9 mouse cellular contexts compared by ENCODE assay signal in genomic region chr9:119323260-119323645, GRCm38 (mm10). TPM values are rescaled to one million over a fixed set of nuclear protein-coding genes. Genes with fewer than 3 reads are reported as not detected.
DNase-seq lines count a peak whose midpoint lies in the region; ATAC-seq and TF ChIP-seq lines count a peak whose summit lies in the region.
"Had no signal": no experiment of that assay in that cellular context is flagged by ENCODE, and none has a peak within 500 bp of the region (broad histone marks: within the 10 kb centered on the region; RNA-seq: fewer than 3 reads in every experiment).

No protein-coding gene starts in this region.

- no peak for DNase-seq in heart, postnatal 14 days
- no peak for DNase-seq in ES-E14 (ENCODE audit: low read depth, low spot score)
- DNase-seq in lung, postnatal 0 days (ENCODE audit: low spot score) = no peak
- DNase-seq in layer of hippocampus, postnatal 25 days (ENCODE audit: extremely low spot score in 1 of 2, low spot score in 1 of 2) = no peak
- no peak for DNase-seq in T-cell, adult 2 months (ENCODE audit: low spot score)

- peaks cover 10% of the 10 kb centered on the region; the same call in 1 of the 2 replicates for H3K4me1 ChIP-seq in heart, embryonic 11.5 days (ENCODE audit: control insufficient read depth, insufficient read depth, low read length)
- peaks cover 4% of the 10 kb centered on the region in 2 experiments; a peak in 2 of 4 replicates for H3K4me1 ChIP-seq in ES-E14 (ENCODE audit: control insufficient read depth in 2 of 2, insufficient read depth in 2 of 2, low read length in 2 of 2, poor library complexity in 1 of 2)
- peaks cover 19% of the 10 kb centered on the region for H3K4me1 ChIP-seq in forebrain, embryonic 16.5 days (replicated peaks; ENCODE audit: control insufficient read depth, insufficient read depth, low read length)
- peaks cover 6% of the 10 kb centered on the region; the same call in 1 of the 2 replicates for H3K4me1 ChIP-seq in lung, postnatal 0 days (ENCODE audit: insufficient read depth, low read depth, low read length)

- 6% methylated on average over 9 of the region's 9 CpGs for WGBS in heart, embryonic 11.5 days (ENCODE audit: insufficient replicate concordance)
- WGBS in forebrain, embryonic 16.5 days = 2% methylated on average over 9 of the region's 9 CpGs
- 6% methylated on average over 9 of the region's 9 CpGs for WGBS in lung, postnatal 0 days

- peak overlapping the region; percentile 92 for H3K4me2 ChIP-seq in heart, embryonic 11.5 days
- H3K4me2 ChIP-seq in forebrain, embryonic 16.5 days (ENCODE audit: low read length) = peak overlapping the region; percentile 72
- peak overlapping the region; percentile 98 for H3K4me2 ChIP-seq in lung, postnatal 0 days (replicated peaks; ENCODE audit: low read depth, low read length)

- peak overlapping the region; percentile 87 for H3K9ac ChIP-seq in heart, embryonic 11.5 days (ENCODE audit: low read depth, low read length)
- H3K9ac ChIP-seq in ES-E14 (ENCODE audit: insufficient read depth, low read depth, low read length, poor library complexity, severe bottlenecking) = peak overlapping the region; percentile 69
- H3K9ac ChIP-seq in forebrain, embryonic 16.5 days (replicated peaks; ENCODE audit: low read depth, low read length) = peak overlapping the region; percentile 68
- peak overlapping the region; percentile 73 for H3K9ac ChIP-seq in lung, postnatal 0 days (replicated peaks; ENCODE audit: low read depth)

- TF ChIP-seq EP300 in lung, postnatal 0 days (IDR thresholded peaks at IDR 0.05) = no peak

- in situ Hi-C loops in ES-E14 (cut with MboI; ENCODE audit: low sequenced_read_pairs in 2 of 2, unreplicated experiment in 2 of 2) = no loop called here

- intact Hi-C loops in heart, postnatal 14 days (cut with DNase I) = loop anchor here (2.0 to 5.0 kb wide), 2 partner anchors 18 to 226 kb away; partner anchors contain the start of gene Myd88

- peak; percentile 14; the same call in 1 of the 2 replicates for TF ChIP-seq CTCF in lung, postnatal 0 days (IDR thresholded peaks at IDR 0.05)

- peak overlapping the region; percentile 94 for H3K27ac ChIP-seq in heart, embryonic 11.5 days (ENCODE audit: low read depth, low read length)
- peak overlapping the region; percentile 93 for H3K27ac ChIP-seq in ES-E14 (ENCODE audit: insufficient read depth, low read depth, low read length, poor library complexity, severe bottlenecking)
- peak overlapping the region; percentile 95 for H3K27ac ChIP-seq in forebrain, embryonic 16.5 days (ENCODE audit: low read length)
- peak overlapping the region; percentile 91 for H3K27ac ChIP-seq in lung, postnatal 0 days (ENCODE audit: low read length)

- no peaks in the 10 kb centered on the region for H3K27me3 ChIP-seq in heart, embryonic 11.5 days (ENCODE audit: control insufficient read depth, insufficient read depth, low read length)
- H3K27me3 ChIP-seq in forebrain, embryonic 16.5 days (replicated peaks; ENCODE audit: control insufficient read depth, insufficient read depth, low read length) = no peaks in the 10 kb centered on the region
- H3K27me3 ChIP-seq in lung, postnatal 0 days (replicated peaks; ENCODE audit: insufficient read depth, low read length) = no peaks in the 10 kb centered on the region

- ATAC-seq in heart, embryonic 11.5 days (replicated peaks; ENCODE audit: insufficient number of reproducible peaks, low FRiP score, low TSS enrichment) = no peak
- no peak for ATAC-seq in forebrain, embryonic 16.5 days
- ATAC-seq in lung, postnatal 0 days = no peak
- no peak for ATAC-seq in inflammation-experienced regulatory T-cells, adult 6 months

- no peaks in the 10 kb centered on the region for H3K9me3 ChIP-seq in heart, embryonic 11.5 days (replicated peaks; ENCODE audit: control insufficient read depth, low read length)
- H3K9me3 ChIP-seq in ES-E14 (ENCODE audit: control insufficient read depth, insufficient read depth, low read depth, low read length) = no peaks in the 10 kb centered on the region
- H3K9me3 ChIP-seq in forebrain, embryonic 16.5 days (ENCODE audit: control insufficient read depth, low read length) = no peaks in the 10 kb centered on the region
- no peaks in the 10 kb centered on the region for H3K9me3 ChIP-seq in lung, postnatal 0 days (ENCODE audit: low read length)

- no peaks in the 10 kb centered on the region for H3K36me3 ChIP-seq in heart, embryonic 11.5 days (ENCODE audit: control insufficient read depth, insufficient read depth, low read length)
- H3K36me3 ChIP-seq in ES-E14 (ENCODE audit: control insufficient read depth, insufficient read depth, low read length, poor library complexity, severe bottlenecking) = no peaks in the 10 kb centered on the region
- no peaks in the 10 kb centered on the region for H3K36me3 ChIP-seq in forebrain, embryonic 16.5 days (ENCODE audit: control insufficient read depth, insufficient read depth)
- no peaks in the 10 kb centered on the region for H3K36me3 ChIP-seq in lung, postnatal 0 days (ENCODE audit: insufficient read depth, low read length)

- H3K4me3 ChIP-seq in heart, embryonic 11.5 days (ENCODE audit: low read depth, low read length) = peak overlapping the region; percentile 94
- peak overlapping the region; percentile 65 to 81 for H3K4me3 ChIP-seq in ES-E14 (ENCODE audit: insufficient read depth in 1 of 2, low read depth in 1 of 2, low read length in 2 of 2, poor library complexity in 1 of 2, severe bottlenecking in 1 of 2)
- H3K4me3 ChIP-seq in forebrain, embryonic 16.5 days (replicated peaks; ENCODE audit: low read length) = peak overlapping the region; percentile 69
- peak overlapping the region; percentile 87 for H3K4me3 ChIP-seq in lung, postnatal 0 days (ENCODE audit: low read depth, low read length)

TF ChIP-seq in ES-E14, 5 proteins besides CTCF, POLR2A, EP300 and RAD21:
- TF ChIP-seq MAFK (IDR thresholded peaks at IDR 0.05; ENCODE audit: insufficient read depth, low read depth, low read length) = no peak
- TF ChIP-seq HCFC1 (IDR thresholded peaks at IDR 0.05; ENCODE audit: borderline replicate concordance, insufficient read depth, low read length) = no peak
- no peak for TF ChIP-seq CHD2 (IDR thresholded peaks at IDR 0.05; ENCODE audit: low read depth, low read length)
- TF ChIP-seq ZNF384 (IDR thresholded peaks at IDR 0.05; ENCODE audit: low read depth, low read length) = no peak
- no peak for TF ChIP-seq ZC3H11A (IDR thresholded peaks at IDR 0.05; ENCODE audit: borderline replicate concordance, low read depth, low read length)
TF ChIP-seq in ES-E14: peak in this region for 0.

RNA-seq across cellular contexts. Expression of gene Oxsr1, which starts 1.0 kb away (rescaled TPM):
- polyA plus RNA-seq in heart, embryonic 11.5 days (2014; fragmentation: Nextera tagmentation; extraction: Ambion mirVana) = 9.9 and 11.9 TPM in 2 replicates
- total RNA-seq in heart, postnatal 14 days (2021) = 10 to 100 TPM; 37.8 to 39.9 TPM
- total RNA-seq in ES-E14 (2012; rRNA removed) = 52.1 and 53.1 TPM in 2 replicates
- 13.4 and 14.6 TPM in 2 replicates for polyA plus RNA-seq in forebrain, embryonic 16.5 days (2015; fragmentation: Nextera tagmentation; extraction: Ambion mirVana)
- polyA plus RNA-seq in lung, postnatal 0 days (2015; fragmentation: Nextera tagmentation; extraction: Ambion mirVana) = 6.6 and 8.0 TPM in 2 replicates
- total RNA-seq in layer of hippocampus, postnatal 25 days (2021) = 10 to 100 TPM; 24.8 to 31.6 TPM
- polyA plus RNA-seq in inflammation-experienced regulatory T-cells, adult 6 months (2017; shearing (Covaris generic)) = 1 to 10 TPM; 7.1 to 8.6 (median 8.3) TPM

RNA-seq across cellular contexts. Expression of gene Acaa1a, which starts 16.2 kb away (rescaled TPM):
- polyA plus RNA-seq in heart, embryonic 11.5 days (2014; fragmentation: Nextera tagmentation; extraction: Ambion mirVana) = 72.5 and 81.2 TPM in 2 replicates
- total RNA-seq in heart, postnatal 14 days (2021) = 10 to 100 TPM; 81.0 to 81.7 TPM
- total RNA-seq in ES-E14 (2012; rRNA removed) = 54.9 and 58.2 TPM in 2 replicates
- polyA plus RNA-seq in forebrain, embryonic 16.5 days (2015; fragmentation: Nextera tagmentation; extraction: Ambion mirVana) = 107 and 119 TPM in 2 replicates
- 114 and 128 TPM in 2 replicates for polyA plus RNA-seq in lung, postnatal 0 days (2015; fragmentation: Nextera tagmentation; extraction: Ambion mirVana)
- 10 to 100 TPM; 71.8 to 72.9 TPM for total RNA-seq in layer of hippocampus, postnatal 25 days (2021)
- polyA plus RNA-seq in inflammation-experienced regulatory T-cells, adult 6 months (2017; shearing (Covaris generic)) = 10 to 100 TPM; 41.3 to 46.9 (median 41.3) TPM

RNA-seq across cellular contexts. Expression of gene Myd88, which starts 18.0 kb away (rescaled TPM):
- polyA plus RNA-seq in heart, embryonic 11.5 days (2014; fragmentation: Nextera tagmentation; extraction: Ambion mirVana) = 12.5 and 13.3 TPM in 2 replicates
- total RNA-seq in heart, postnatal 14 days (2021) = 10 to 100 TPM; 15.7 to 16.4 TPM
- total RNA-seq in ES-E14 (2012; rRNA removed) = 4.2 and 5.4 TPM in 2 replicates
- polyA plus RNA-seq in forebrain, embryonic 16.5 days (2015; fragmentation: Nextera tagmentation; extraction: Ambion mirVana) = 4.4 and 6.2 TPM in 2 replicates
- polyA plus RNA-seq in lung, postnatal 0 days (2015; fragmentation: Nextera tagmentation; extraction: Ambion mirVana) = 50.3 and 61.3 TPM in 2 replicates
- total RNA-seq in layer of hippocampus, postnatal 25 days (2021) = 1 to 10 TPM; 6.3 to 7.4 TPM
- polyA plus RNA-seq in inflammation-experienced regulatory T-cells, adult 6 months (2017; shearing (Covaris generic)) = 10 to 100 TPM; 72.5 to 96.3 (median 75.1) TPM

RNA-seq across cellular contexts. Expression of gene Xylb, which starts 33.9 kb away (rescaled TPM):
- polyA plus RNA-seq in heart, embryonic 11.5 days (2014; fragmentation: Nextera tagmentation; extraction: Ambion mirVana) = 2.2 and 2.4 TPM in 2 replicates
- total RNA-seq in heart, postnatal 14 days (2021) = under 1 TPM; 0.24 to 0.29 TPM
- total RNA-seq in ES-E14 (2012; rRNA removed) = 3.7 and 6.7 TPM in 2 replicates
- polyA plus RNA-seq in forebrain, embryonic 16.5 days (2015; fragmentation: Nextera tagmentation; extraction: Ambion mirVana) = 3.0 and 3.8 TPM in 2 replicates
- 2.0 and 2.2 TPM in 2 replicates for polyA plus RNA-seq in lung, postnatal 0 days (2015; fragmentation: Nextera tagmentation; extraction: Ambion mirVana)
- total RNA-seq in layer of hippocampus, postnatal 25 days (2021) = 1 to 10 TPM; 3.3 to 5.0 TPM
- polyA plus RNA-seq in inflammation-experienced regulatory T-cells, adult 6 months (2017; shearing (Covaris generic)) = under 1 TPM in 2 of 3 experiments, not detected in 1; 0.38 to 0.63 TPM

RNA-seq across cellular contexts. Expression of gene Slc22a14, which starts 42.1 kb away (rescaled TPM):
- not detected in 2 replicates for polyA plus RNA-seq in heart, embryonic 11.5 days (2014; fragmentation: Nextera tagmentation; extraction: Ambion mirVana)
- under 1 TPM in 1 of 2 experiments, not detected in 1; 0.22 TPM for total RNA-seq in heart, postnatal 14 days (2021)
- 0.45 and 1.1 TPM in 2 replicates for total RNA-seq in ES-E14 (2012; rRNA removed)
- polyA plus RNA-seq in forebrain, embryonic 16.5 days (2015; fragmentation: Nextera tagmentation; extraction: Ambion mirVana) = not detected in 2 replicates
- 0.17 TPM in 1 of 2 replicates, not detected in the other for polyA plus RNA-seq in lung, postnatal 0 days (2015; fragmentation: Nextera tagmentation; extraction: Ambion mirVana)
- not detected for total RNA-seq in layer of hippocampus, postnatal 25 days (2021)
- not detected for polyA plus RNA-seq in inflammation-experienced regulatory T-cells, adult 6 months (2017; shearing (Covaris generic))
- total RNA-seq: gastrocnemius, postnatal 10 days had no signal
